Mouse (Mus musculus) kidney, adult 2 months (tissue): ENCODE results near the gene Trp53tg5.

Experiments
- CTCF ChIP-seq: fragments of 200-500 bp; conservative IDR thresholded peaks from 2 replicates; pipeline ENCODE4 v1.5.1; 2011; ENCODE audit warnings: low read depth, mild to moderate bottlenecking, control low read depth, low read length, moderate library complexity, mixed read lengths; ENCODE audit not compliant: insufficient read depth, insufficient read length
- POLR2A ChIP-seq: fragments of 200-500 bp; IDR thresholded peaks from one replicate; pipeline ENCODE4 v1.6.1; 2011; ENCODE audit warnings: low read depth, low read length, control low read depth

DNA sequence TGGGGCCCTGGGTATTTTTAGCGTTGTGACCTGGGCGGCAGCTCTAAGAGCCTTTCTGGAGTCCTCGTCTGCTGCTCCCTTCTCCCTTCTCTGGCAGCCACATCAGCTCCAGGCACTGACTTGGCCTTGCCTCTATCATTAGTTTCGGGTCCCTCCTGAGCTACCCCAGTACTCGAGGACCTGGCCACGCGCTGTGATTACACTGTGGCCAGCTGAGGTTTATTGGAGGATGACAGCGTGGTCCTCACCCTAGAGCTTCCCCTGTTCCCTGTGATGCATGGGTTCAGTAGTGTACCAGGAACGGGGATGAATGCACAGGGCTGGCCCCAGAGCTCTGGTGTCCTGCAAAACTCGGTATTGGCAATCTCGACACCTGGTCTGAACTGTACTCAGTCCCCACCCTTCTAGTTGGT lies 13.6 kb upstream of the Trp53tg5 start:
- TF ChIP-seq CTCF = no peak
- TF ChIP-seq POLR2A = no peak
